Mouse (Mus musculus) embryonic facial prominence, embryonic 14.5 days (tissue): Measurements from ENCODE around the gene Polr2e. TPM values are rescaled to one million over a fixed set of nuclear protein-coding genes. Genes with fewer than 3 reads are reported as not detected.

Source experiments
- ATAC-seq: fragments of 200-750 bp; cut with Nextera tagmentation; 2 replicates; pipeline ENCODE4 v1.8.0; 2017; ENCODE audit warnings: low read depth, moderate number of reproducible peaks, moderate TSS enrichment
- DNase-seq: peaks from one replicate; pipeline ENCODE4 v3.0.0-alpha.2; 2015; ENCODE audit warnings: low spot score
- H3K27ac ChIP-seq: fragments of 300-500 bp; sonication (generic); replicated peaks from 2 replicates; pipeline ENCODE4 v1.5.1; 2014; ENCODE audit warnings: low read depth, mild to moderate bottlenecking, low read length, moderate library complexity
- H3K27me3 ChIP-seq: fragments of 300-500 bp; sonication (generic); replicated peaks from 2 replicates; pipeline ENCODE4 v1.6.1; 2014; ENCODE audit warnings: low read length; ENCODE audit not compliant: control insufficient read depth, insufficient read depth
- H3K36me3 ChIP-seq: fragments of 300-500 bp; sonication (generic); 2 replicates; pipeline ENCODE4 v1.6.1; 2014; ENCODE audit warnings: low read length, mixed read lengths; ENCODE audit not compliant: control insufficient read depth, insufficient read depth
- H3K4me1 ChIP-seq: fragments of 300-500 bp; sonication (generic); 2 replicates; pipeline ENCODE4 v1.6.1; 2014; ENCODE audit warnings: antibody characterized with exemption, low read length; ENCODE audit not compliant: control insufficient read depth, insufficient read depth
- H3K4me2 ChIP-seq: fragments of 300-500 bp; sonication (generic); 2 replicates; pipeline ENCODE4 v1.6.1; 2014; ENCODE audit warnings: low read depth, mild to moderate bottlenecking, low read length, moderate library complexity, mixed read lengths
- H3K4me3 ChIP-seq: fragments of 300-500 bp; sonication (generic); 2 replicates; pipeline ENCODE4 v1.5.1; 2014; ENCODE audit warnings: low read depth, mild to moderate bottlenecking, low read length
- H3K9ac ChIP-seq: fragments of 300-500 bp; sonication (generic); 2 replicates; pipeline ENCODE4 v1.6.1; 2014; ENCODE audit warnings: low read depth, mild to moderate bottlenecking, low read length, moderate library complexity, mixed read lengths
- H3K9me3 ChIP-seq: fragments of 300-500 bp; sonication (generic); 2 replicates; pipeline ENCODE4 v1.6.1; 2016; ENCODE audit warnings: low read length; ENCODE audit not compliant: control insufficient read depth
- WGBS: fragments of 180-500 bp; shearing (Covaris S2); extraction: QIAGEN DNeasy Blood & Tissue Kit; methylation state at CpG from one replicate; pipeline ENCODE4 v1.1.7; 2014; 5-methylcytosine and 5-hydroxymethylcytosine counted together
- polyA plus RNA-seq: library from polyadenylated mRNA; unstranded; fragments of >200 nt; fragmentation: Nextera tagmentation; extraction: Ambion mirVana; gene quantifications from 2 replicates; pipeline ENCODE4 v1.2.1, GENCODE M21; 2014

The Polr2e gene
- polyA plus RNA-seq, 1 experiment from 2014 or later = 207 TPM

GRCm38 (mm10) chr10:80013609-80014008 is 26.0 kb downstream of the Polr2e start:
- Histone ChIP-seq H3K9me3 (peaks cover 16% of the 10 kb centered on the region), H3K27ac (no peak overlapping the region), H3K4me2 (no peak overlapping the region), H3K4me1 (no peaks in the 10 kb centered on the region), H3K9ac (0 out of 2 replicates have a peak overlapping the region, but pooled peaks have one; percentile 25), H3K27me3 (peaks cover 44% of the 10 kb centered on the region), H3K36me3 (peaks cover 21% of the 10 kb centered on the region; the same call in 1 of the 2 replicates), H3K4me3 (no peak overlapping the region)
- ATAC-seq = no peak
- DNase-seq = no peak
- WGBS = 26% methylated on average over 25 of the region's 25 CpGs

DNA sequence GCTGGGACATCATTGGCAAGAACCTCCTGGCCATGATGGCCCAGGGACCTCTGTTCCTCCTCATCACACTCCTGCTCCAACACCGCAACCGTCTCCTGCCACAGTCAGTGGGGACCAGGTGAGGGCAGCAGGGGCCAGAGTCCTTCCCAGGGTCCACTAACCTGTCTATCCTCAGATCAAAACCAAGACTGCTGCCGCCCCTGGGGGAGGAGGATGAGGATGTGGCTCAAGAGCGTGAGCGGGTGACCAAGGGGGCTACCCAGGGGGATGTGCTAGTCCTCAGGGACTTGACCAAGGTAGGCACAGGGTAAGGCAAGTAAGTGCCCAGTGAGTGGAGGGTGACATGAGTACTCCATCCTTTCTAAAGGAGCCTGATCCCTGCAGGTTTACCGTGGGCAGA is 27.9 kb downstream of the Polr2e start:
- peaks cover 16% of the 10 kb centered on the region for H3K9me3 ChIP-seq
- DNase-seq (no peak), ATAC-seq (no peak)
- H3K4me2 ChIP-seq = no peak overlapping the region
- 87% methylated on average over 6 of the region's 6 CpGs for WGBS
- H3K27me3 ChIP-seq = peaks cover 44% of the 10 kb centered on the region
- H3K36me3 ChIP-seq = peaks cover 21% of the 10 kb centered on the region; the same call in 1 of the 2 replicates
- no peak overlapping the region for H3K27ac ChIP-seq
- H3K4me1 ChIP-seq = no peaks in the 10 kb centered on the region
- no peak overlapping the region for H3K9ac ChIP-seq
- no peak overlapping the region for H3K4me3 ChIP-seq

- Histone ChIP-seq H3K9ac (no peak overlapping the region), H3K27ac (no peak overlapping the region), H3K9me3 (no peaks in the 10 kb centered on the region), H3K4me2 (no peak overlapping the region), H3K4me3 (no peak overlapping the region), H3K4me1 (peaks cover 16% of the 10 kb centered on the region; the same call in 1 of the 2 replicates), H3K27me3 (peaks cover 10% of the 10 kb centered on the region), H3K36me3 (no peaks in the 10 kb centered on the region)
- DNase-seq = no peak
- no peak for ATAC-seq
- WGBS = 87% methylated on average over 8 of the region's 8 CpGs
Measured at GRCm38 (mm10) chr10:80004233-80004705, 35.3 kb downstream of the Polr2e start.

GRCm38 (mm10) chr10:80003374-80004232 is 36.0 kb downstream of the Polr2e start:
- Histone ChIP-seq H3K9me3 (no peaks in the 10 kb centered on the region), H3K9ac (no peak overlapping the region; the same call in 1 of the 2 replicates), H3K4me2 (no peak overlapping the region), H3K36me3 (no peaks in the 10 kb centered on the region), H3K4me3 (no peak overlapping the region), H3K4me1 (peaks cover 16% of the 10 kb centered on the region; the same call in 1 of the 2 replicates), H3K27me3 (peaks cover 10% of the 10 kb centered on the region), H3K27ac (0 out of 2 replicates have a peak overlapping the region, but pooled peaks have one; percentile 4)
- DNase-seq (no peak), ATAC-seq (no peak)
- WGBS = 50% methylated on average over 9 of the region's 9 CpGs

- DNase-seq (no peak), ATAC-seq (no peak)
- 20% methylated on average over 21 of the region's 21 CpGs for WGBS
- Histone ChIP-seq H3K9ac (no peak overlapping the region; the same call in none of the 2 replicates), H3K4me3 (no peak overlapping the region), H3K27ac (0 out of 2 replicates have a peak overlapping the region, but pooled peaks have one; percentile 4), H3K9me3 (no peaks in the 10 kb centered on the region), H3K27me3 (peaks cover 10% of the 10 kb centered on the region), H3K4me2 (no peak overlapping the region), H3K36me3 (no peaks in the 10 kb centered on the region), H3K4me1 (peaks cover 17% of the 10 kb centered on the region; the same call in 1 of the 2 replicates)
Measured at GRCm38 (mm10) chr10:80002829-80003228, 36.8 kb downstream of the Polr2e start.

GRCm38 (mm10) chr10:80001945-80002344 is 37.6 kb downstream of the Polr2e start:
- Histone ChIP-seq H3K9ac (no peak overlapping the region), H3K9me3 (no peaks in the 10 kb centered on the region), H3K4me1 (peaks cover 22% of the 10 kb centered on the region; the same call in 1 of the 2 replicates), H3K4me3 (no peak overlapping the region), H3K4me2 (no peak overlapping the region), H3K27me3 (peaks cover 10% of the 10 kb centered on the region), H3K27ac (no peak overlapping the region), H3K36me3 (no peaks in the 10 kb centered on the region)
- ATAC-seq (no peak; the same call in 1 of the 2 replicates), DNase-seq (peak; percentile 70)
- 83% methylated on average over 7 of the region's 9 CpGs for WGBS

- H3K9me3 ChIP-seq = no peaks in the 10 kb centered on the region
- WGBS = 6% methylated on average over 14 of the region's 15 CpGs
- peak overlapping the region; percentile 92 for H3K4me2 ChIP-seq
- peaks cover 7% of the 10 kb centered on the region for H3K27me3 ChIP-seq
- H3K36me3 ChIP-seq = peaks cover 27% of the 10 kb centered on the region
- no peak overlapping the region for H3K9ac ChIP-seq
- ATAC-seq (no peak), DNase-seq (no peak)
- H3K4me1 ChIP-seq = peaks cover 11% of the 10 kb centered on the region; the same call in 1 of the 2 replicates
- no peak overlapping the region for H3K27ac ChIP-seq
- H3K4me3 ChIP-seq = peak overlapping the region; percentile 51
Measured at GRCm38 (mm10) chr10:79997819-79998218, 41.8 kb downstream of the Polr2e start.

DNA sequence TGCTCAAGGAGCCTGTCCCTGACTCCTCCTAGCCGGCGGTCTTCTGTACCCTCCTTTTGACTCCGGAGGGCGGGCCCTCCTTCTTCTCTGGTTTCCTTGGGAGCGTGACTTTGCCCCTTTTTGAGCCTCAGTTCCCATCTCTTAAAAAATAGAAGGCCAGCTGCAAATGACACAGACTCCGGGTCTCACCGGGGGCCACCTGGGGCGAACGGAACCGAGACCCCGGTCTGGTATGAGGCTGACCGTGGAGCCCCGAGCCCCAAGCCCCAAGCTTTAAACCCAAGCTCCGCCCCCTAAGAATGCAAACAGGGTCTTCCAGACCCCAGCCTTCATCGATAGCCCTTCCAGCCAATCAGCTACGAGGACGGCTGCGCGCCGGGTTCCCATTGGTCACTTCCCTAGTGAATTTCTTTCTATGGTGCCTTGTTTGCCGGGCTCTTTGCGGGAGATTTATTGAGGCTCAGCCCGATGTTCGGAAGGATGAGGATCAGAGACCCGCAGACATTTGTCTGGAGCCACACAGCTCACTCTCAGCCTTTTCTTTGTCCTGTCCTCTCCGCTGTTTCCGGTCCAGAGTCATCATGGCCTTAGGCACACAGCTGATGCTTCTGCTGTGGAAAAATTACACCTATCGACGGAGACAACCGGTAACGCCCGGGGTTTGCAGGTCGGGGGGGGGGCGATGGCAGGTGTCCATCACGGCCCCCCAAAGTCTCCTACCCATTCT is 42.4 kb downstream of the Polr2e start:
- Histone ChIP-seq H3K4me2 (peak overlapping the region; percentile 92), H3K27me3 (peaks cover 1% of the 10 kb centered on the region; the same call in 1 of the 2 replicates), H3K4me1 (0 out of 2 replicates have a peak, but pooled peaks cover 6% of the 10 kb centered on the region), H3K27ac (peak overlapping the region; percentile 44), H3K36me3 (peaks cover 33% of the 10 kb centered on the region), H3K4me3 (peak overlapping the region; percentile 51), H3K9me3 (no peaks in the 10 kb centered on the region), H3K9ac (peak overlapping the region; percentile 63)
- ATAC-seq (peak; percentile 64), DNase-seq (peak; percentile 90)
- under 1% methylated on average over 35 of the region's 35 CpGs for WGBS
